Mouse (Mus musculus) megakaryocyte, embryonic 14.5 days (primary cell): ENCODE measurements around the gene Ece1.

Experiments
- FLI1 ChIP-seq: IDR thresholded peaks from 2 replicates; pipeline ENCODE4 v1.6.1; 2012; ENCODE audit warnings: low read length, inconsistent platforms, mixed read lengths
- GATA1 ChIP-seq: IDR thresholded peaks from 3 replicates; pipeline ENCODE4 v1.6.1; 2012; ENCODE audit warnings: mixed read lengths, low read length, inconsistent platforms, borderline replicate concordance

- TF ChIP-seq GATA1 (no peak), FLI1 (no peak)
Measured at GRCm38 (mm10) chr4:137923052-137923451, 61.0 kb downstream of the Ece1 start.
